Mouse (Mus musculus): Measurements from ENCODE around the gene Gmds. TPM values are rescaled to one million over a fixed set of nuclear protein-coding genes. Genes with fewer than 3 reads are reported as not detected.

Gene Gmds
- polyA plus RNA-seq, 1 experiment, result 11.3 TPM

DNA sequence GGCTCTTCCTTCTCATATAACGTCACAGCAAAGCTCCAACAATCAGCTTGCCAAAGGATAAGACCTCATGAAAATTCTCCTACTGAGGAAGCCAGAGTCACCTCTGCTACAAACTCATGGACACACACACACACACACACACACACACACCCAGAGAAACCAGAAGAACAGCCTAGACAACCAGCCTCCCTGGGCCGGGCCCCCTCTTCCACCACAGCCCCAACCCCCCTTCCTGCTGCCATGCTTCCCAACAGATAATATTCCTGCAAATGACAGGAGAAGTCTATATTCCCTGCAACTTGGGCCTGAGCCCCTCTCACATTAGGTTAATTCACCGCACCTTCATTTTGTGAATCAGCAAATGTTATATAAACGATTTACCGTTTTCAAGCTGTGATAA is 545.4 kb downstream of the Gmds start:
- Histone ChIP-seq H3K4me1 (ENCODE audit: control insufficient read depth, insufficient read depth, low read length) (no peaks in the 10 kb centered on the region), H3K4me3 (ENCODE audit: insufficient read depth, low read length) (no peak overlapping the region), H3K27ac (ENCODE audit: insufficient read depth, low read length) (no peak overlapping the region)
- TF ChIP-seq POLR2A (IDR thresholded peaks at IDR 0.05; ENCODE audit: extremely low read depth, insufficient read depth, low read length) (no peak), CTCF (IDR thresholded peaks at IDR 0.05; ENCODE audit: extremely low read depth, insufficient read depth, low read length) (no peak)

DNA sequence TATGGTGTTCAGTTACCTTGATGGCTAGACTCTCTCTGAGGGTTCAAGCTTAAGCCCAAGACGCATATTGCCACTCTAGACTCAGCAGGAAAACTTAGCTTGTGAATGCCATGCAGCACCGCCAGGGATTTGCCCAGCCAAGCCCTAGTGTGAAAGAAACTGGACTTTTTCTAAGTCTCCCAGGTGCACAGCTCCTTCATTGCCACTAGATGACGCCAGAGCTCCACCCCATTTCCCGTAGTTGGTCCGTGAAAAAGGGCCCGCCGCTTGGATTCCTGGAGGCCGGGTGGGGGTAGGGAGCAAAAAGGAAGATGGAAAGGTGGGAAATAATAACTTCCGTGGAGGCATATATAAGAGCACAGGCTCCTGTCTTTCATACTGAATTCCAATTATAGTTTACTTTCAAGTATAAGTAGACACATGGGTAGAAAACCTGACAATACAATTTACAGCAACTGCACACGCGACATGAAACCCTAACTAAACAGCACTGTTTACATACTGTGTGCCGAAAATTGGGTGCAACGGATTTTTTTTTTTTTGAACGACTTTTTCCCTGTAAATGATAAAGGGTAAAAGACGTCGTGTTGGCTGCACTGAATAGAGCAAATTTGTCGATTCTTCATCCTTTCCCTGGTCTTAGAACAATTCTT is 545.9 kb downstream of the Gmds start:
- H3K4me3 ChIP-seq (ENCODE audit: insufficient read depth, low read length), result no peak overlapping the region
- H3K4me1 ChIP-seq (ENCODE audit: control insufficient read depth, insufficient read depth, low read length), result no peaks in the 10 kb centered on the region
- H3K27ac ChIP-seq (ENCODE audit: insufficient read depth, low read length), result no peak overlapping the region
- TF ChIP-seq CTCF (IDR thresholded peaks at IDR 0.05; ENCODE audit: extremely low read depth, insufficient read depth, low read length) (peak; percentile 95), POLR2A (IDR thresholded peaks at IDR 0.05; ENCODE audit: extremely low read depth, insufficient read depth, low read length) (no peak)

DNA sequence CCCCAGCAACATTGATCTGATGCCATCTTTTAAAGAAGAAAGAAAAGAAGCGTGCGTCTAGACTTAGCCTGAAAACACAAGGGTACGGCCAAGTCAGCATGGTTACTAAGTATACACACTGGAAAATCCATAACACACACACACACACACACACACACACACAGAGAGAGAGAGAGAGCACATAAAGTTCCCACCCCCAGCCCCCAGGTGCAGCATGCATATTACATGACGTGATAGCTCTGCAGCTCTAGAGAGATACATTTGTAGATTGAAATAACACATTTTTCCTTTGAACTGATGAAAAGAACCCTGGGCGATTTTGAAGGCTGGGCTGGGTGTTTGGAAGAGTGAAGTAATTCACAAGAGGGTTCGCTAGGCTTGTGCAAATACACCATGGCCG is 553.8 kb downstream of the Gmds start:
- Histone ChIP-seq H3K4me1 (ENCODE audit: control insufficient read depth, insufficient read depth, low read length) (no peaks in the 10 kb centered on the region), H3K4me3 (ENCODE audit: insufficient read depth, low read length) (no peak overlapping the region)

DNA sequence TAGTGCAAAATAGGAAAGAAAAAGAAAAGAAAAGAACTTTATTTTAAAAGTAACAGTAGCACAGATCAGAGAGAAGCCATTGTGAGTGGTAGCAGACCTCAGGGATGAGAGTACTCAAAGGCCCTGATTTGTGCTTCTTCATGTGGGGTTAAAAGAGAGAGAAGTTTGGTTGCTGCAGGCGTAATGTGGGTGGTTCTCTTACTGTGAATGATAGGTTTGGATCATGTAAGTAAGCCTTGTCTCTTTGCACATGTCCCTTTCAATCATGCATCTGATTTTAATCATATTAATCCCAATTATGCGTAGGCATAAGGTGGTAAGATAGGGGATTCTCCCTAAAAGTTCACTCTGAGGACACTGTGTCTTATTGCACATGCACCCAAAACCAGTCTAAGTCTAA is 556.5 kb downstream of the Gmds start:
- no peaks in the 10 kb centered on the region for H3K4me1 ChIP-seq (ENCODE audit: control insufficient read depth, insufficient read depth, low read length)
- H3K27ac ChIP-seq (ENCODE audit: insufficient read depth, low read length), result no peak overlapping the region
- no peak overlapping the region for H3K4me3 ChIP-seq (ENCODE audit: insufficient read depth, low read length)
- TF ChIP-seq POLR2A (IDR thresholded peaks at IDR 0.05; ENCODE audit: extremely low read depth, insufficient read depth, low read length), result no peak
- no peak for TF ChIP-seq CTCF (IDR thresholded peaks at IDR 0.05; ENCODE audit: extremely low read depth, insufficient read depth, low read length)

More for the DNA sequence above, 553.8 kb downstream of the Gmds start:
- TF ChIP-seq POLR2A (IDR thresholded peaks at IDR 0.05; ENCODE audit: extremely low read depth, insufficient read depth, low read length) (no peak), CTCF (IDR thresholded peaks at IDR 0.05; ENCODE audit: extremely low read depth, insufficient read depth, low read length) (no peak)
- no peak overlapping the region for H3K27ac ChIP-seq (ENCODE audit: insufficient read depth, low read length)

DNA sequence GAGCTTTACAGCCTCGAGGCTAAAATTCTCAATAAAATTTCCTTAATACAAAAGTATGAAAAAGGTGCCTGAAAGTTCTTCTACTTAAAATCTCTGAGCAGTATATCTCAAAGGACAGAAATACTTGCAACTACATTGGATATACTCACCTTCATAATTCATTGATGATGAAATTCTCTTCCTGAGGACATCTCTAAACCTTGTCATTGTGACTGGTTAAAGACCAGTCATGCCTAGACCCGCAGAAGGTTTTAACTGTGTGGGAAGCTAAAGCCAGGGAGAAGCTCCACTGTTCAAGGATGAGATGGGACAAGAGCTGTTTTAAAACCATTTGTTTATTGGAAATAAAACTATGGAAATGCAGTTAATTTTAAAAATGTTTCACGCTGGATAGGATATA is 558.2 kb downstream of the Gmds start:
- no peak for TF ChIP-seq CTCF (IDR thresholded peaks at IDR 0.05; ENCODE audit: extremely low read depth, insufficient read depth, low read length)
- no peak for TF ChIP-seq POLR2A (IDR thresholded peaks at IDR 0.05; ENCODE audit: extremely low read depth, insufficient read depth, low read length)
- Histone ChIP-seq H3K4me1 (ENCODE audit: control insufficient read depth, insufficient read depth, low read length) (no peaks in the 10 kb centered on the region), H3K4me3 (ENCODE audit: insufficient read depth, low read length) (no peak overlapping the region), H3K27ac (ENCODE audit: insufficient read depth, low read length) (no peak overlapping the region)

DNA sequence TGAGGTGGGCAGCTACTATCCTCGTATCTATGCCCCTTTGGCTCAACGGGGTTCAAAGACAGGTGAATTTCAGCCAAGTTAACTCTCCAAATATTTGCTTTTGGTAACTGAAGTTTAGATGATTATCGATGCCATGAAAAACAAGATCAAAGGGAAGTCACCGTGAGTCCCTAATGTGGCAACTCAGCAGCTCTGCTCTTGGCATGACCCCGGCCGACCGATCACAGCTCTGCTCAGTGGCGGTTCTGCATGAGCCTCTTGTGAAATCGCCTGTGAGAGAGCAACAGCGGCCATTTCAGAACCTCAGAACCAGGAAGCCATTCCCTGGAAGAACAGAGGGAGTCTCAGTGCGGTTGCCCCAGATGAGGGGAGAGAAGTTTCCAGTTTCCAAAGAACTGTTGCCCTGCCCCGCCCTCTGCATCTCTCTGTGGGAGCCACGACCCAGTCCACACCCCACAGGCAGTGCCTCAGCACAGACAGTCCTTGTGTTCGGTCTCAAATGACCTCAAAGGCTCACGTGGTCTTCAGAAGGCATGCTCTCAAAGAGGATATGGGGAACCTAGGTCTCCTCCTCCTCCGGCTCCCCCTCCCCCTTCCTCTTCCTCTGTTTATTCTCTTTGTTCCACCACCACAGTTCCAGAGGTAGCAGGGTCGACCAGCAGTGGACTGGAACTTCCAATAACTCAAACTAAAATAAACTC is 559.1 kb downstream of the Gmds start:
- Histone ChIP-seq H3K27ac (ENCODE audit: insufficient read depth, low read length) (no peak overlapping the region), H3K4me3 (ENCODE audit: insufficient read depth, low read length) (no peak overlapping the region), H3K4me1 (ENCODE audit: control insufficient read depth, insufficient read depth, low read length) (no peaks in the 10 kb centered on the region)
- TF ChIP-seq CTCF (IDR thresholded peaks at IDR 0.05; ENCODE audit: extremely low read depth, insufficient read depth, low read length), result no peak
- TF ChIP-seq POLR2A (IDR thresholded peaks at IDR 0.05; ENCODE audit: extremely low read depth, insufficient read depth, low read length), result no peak

DNA sequence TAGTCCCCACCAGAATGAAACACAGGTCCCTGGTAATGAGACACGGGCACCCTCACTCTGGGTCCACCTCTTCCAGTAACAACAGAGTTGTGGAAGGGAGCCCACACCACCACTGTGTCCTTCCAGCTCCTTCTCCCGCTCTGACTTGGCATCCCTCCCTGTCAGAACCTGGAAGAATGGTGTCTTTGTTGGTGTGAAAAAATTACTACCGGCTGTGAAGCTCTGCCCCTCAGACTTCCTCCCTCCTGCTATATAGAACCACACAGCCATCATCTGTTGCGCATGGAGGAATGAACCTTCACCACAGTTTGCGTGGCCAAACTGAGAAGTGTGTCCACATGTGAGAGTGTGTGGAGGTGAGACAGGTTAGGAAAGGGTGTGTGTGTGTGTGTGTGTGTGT is 562.8 kb downstream of the Gmds start:
- Histone ChIP-seq H3K27ac (ENCODE audit: insufficient read depth, low read length) (no peak overlapping the region), H3K4me3 (ENCODE audit: insufficient read depth, low read length) (no peak overlapping the region), H3K4me1 (ENCODE audit: control insufficient read depth, insufficient read depth, low read length) (no peaks in the 10 kb centered on the region)
- TF ChIP-seq CTCF (IDR thresholded peaks at IDR 0.05; ENCODE audit: extremely low read depth, insufficient read depth, low read length) (no peak), POLR2A (IDR thresholded peaks at IDR 0.05; ENCODE audit: extremely low read depth, insufficient read depth, low read length) (no peak)

DNA sequence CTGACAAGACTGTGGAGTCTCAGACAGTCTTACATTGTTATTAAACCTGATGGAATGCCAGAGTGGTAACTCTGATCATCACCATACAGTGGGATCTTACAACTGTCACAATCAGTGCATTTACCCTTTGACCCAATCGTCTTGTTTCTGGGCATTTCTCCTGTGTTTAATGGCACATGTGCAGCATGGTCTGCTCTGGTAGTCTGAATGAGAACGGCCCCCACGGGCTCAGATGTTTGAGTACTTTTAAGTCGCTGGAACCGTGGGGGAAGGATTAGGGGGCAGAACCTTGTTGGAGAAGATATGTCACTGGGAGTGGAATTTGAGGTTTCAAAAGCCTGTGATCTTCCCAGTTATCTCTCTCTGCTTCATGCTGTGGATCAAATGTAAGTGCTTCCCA is 565.7 kb downstream of the Gmds start:
- TF ChIP-seq POLR2A (IDR thresholded peaks at IDR 0.05; ENCODE audit: extremely low read depth, insufficient read depth, low read length) (no peak), CTCF (IDR thresholded peaks at IDR 0.05; ENCODE audit: extremely low read depth, insufficient read depth, low read length) (no peak)
- Histone ChIP-seq H3K4me1 (ENCODE audit: control insufficient read depth, insufficient read depth, low read length) (no peaks in the 10 kb centered on the region), H3K4me3 (ENCODE audit: insufficient read depth, low read length) (no peak overlapping the region), H3K27ac (ENCODE audit: insufficient read depth, low read length) (no peak overlapping the region)
